Mouse (Mus musculus) limb, embryonic 14.5 days (tissue): ENCODE results near the gene Tns3. TPM values are rescaled to one million over a fixed set of nuclear protein-coding genes. Genes with fewer than 3 reads are reported as not detected.

Experiments used
- ATAC-seq: fragments of 200-750 bp; cut with Nextera tagmentation; 2 replicates; pipeline ENCODE4 v1.8.0; 2017; ENCODE audit warnings: low read depth, moderate number of reproducible peaks, moderate TSS enrichment; ENCODE audit not compliant: low FRiP score
- DNase-seq: peaks from one replicate; pipeline ENCODE4 v3.0.0-alpha.2; 2015; ENCODE audit warnings: low spot score
- H3K27ac ChIP-seq: fragments of 300-500 bp; sonication (generic); replicated peaks from 2 replicates; pipeline ENCODE4 v1.5.1; 2014; ENCODE audit warnings: low read depth, mild to moderate bottlenecking, low read length, moderate library complexity, mixed read lengths
- H3K27me3 ChIP-seq: fragments of 300-500 bp; sonication (generic); 2 replicates; pipeline ENCODE4 v1.6.1; 2014; ENCODE audit warnings: low read length, mixed read lengths; ENCODE audit not compliant: control insufficient read depth, insufficient read depth
- H3K36me3 ChIP-seq: fragments of 300-500 bp; sonication (generic); 2 replicates; pipeline ENCODE4 v1.6.1; 2014; ENCODE audit warnings: mild to moderate bottlenecking, low read length, moderate library complexity, mixed read lengths; ENCODE audit not compliant: control insufficient read depth, insufficient read depth
- H3K4me1 ChIP-seq: fragments of 300-500 bp; sonication (generic); 2 replicates; pipeline ENCODE4 v1.6.1; 2014; ENCODE audit warnings: antibody characterized with exemption, low read length, mixed read lengths; ENCODE audit not compliant: control insufficient read depth, insufficient read depth
- H3K4me2 ChIP-seq: fragments of 300-500 bp; sonication (generic); replicated peaks from 2 replicates; pipeline ENCODE4 v1.6.1; 2014; ENCODE audit warnings: low read depth, mild to moderate bottlenecking, low read length, moderate library complexity; ENCODE audit not compliant: severe bottlenecking
- H3K4me3 ChIP-seq: fragments of 300-500 bp; sonication (generic); replicated peaks from 2 replicates; pipeline ENCODE4 v1.5.1; 2014; ENCODE audit warnings: low read length
- H3K9ac ChIP-seq: fragments of 300-500 bp; sonication (generic); 2 replicates; pipeline ENCODE4 v1.6.1; 2014; ENCODE audit warnings: mild to moderate bottlenecking, low read depth, low read length, moderate library complexity; ENCODE audit not compliant: severe bottlenecking
- H3K9me3 ChIP-seq: fragments of 300-500 bp; sonication (generic); 2 replicates; pipeline ENCODE4 v1.6.1; 2016; ENCODE audit warnings: low read length; ENCODE audit not compliant: control insufficient read depth
- POLR2A ChIP-seq: fragments of 200-500 bp; IDR thresholded peaks from 2 replicates; pipeline ENCODE4 v1.8.0; 2012; ENCODE audit warnings: inconsistent platforms, mild to moderate bottlenecking, moderate library complexity, borderline replicate concordance; ENCODE audit not compliant: insufficient read depth, insufficient read length; ENCODE audit errors: extremely low read depth
- WGBS: fragments of 180-500 bp; shearing (Covaris S2); extraction: QIAGEN DNeasy Blood & Tissue Kit; methylation state at CpG from one replicate; pipeline ENCODE4 v1.1.7; 2014; 5-methylcytosine and 5-hydroxymethylcytosine counted together
- polyA plus RNA-seq, 2 experiments: library from polyadenylated mRNA; depleted of rRNA in 1 of 2; stranded (reverse) in 1 of 2; unstranded in 1 of 2; fragments of >200 nt; fragmentation: Nextera tagmentation in 1 of 2; extraction: Ambion mirVana in 1 of 2; gene quantifications; 2 replicates each; pipeline versions ENCODE4 v1.2.1 to v1.2.3; 2012 to 2014

Tns3 gene
- polyA plus RNA-seq, 2 experiments: 27.4 to 59.1 TPM

DNA sequence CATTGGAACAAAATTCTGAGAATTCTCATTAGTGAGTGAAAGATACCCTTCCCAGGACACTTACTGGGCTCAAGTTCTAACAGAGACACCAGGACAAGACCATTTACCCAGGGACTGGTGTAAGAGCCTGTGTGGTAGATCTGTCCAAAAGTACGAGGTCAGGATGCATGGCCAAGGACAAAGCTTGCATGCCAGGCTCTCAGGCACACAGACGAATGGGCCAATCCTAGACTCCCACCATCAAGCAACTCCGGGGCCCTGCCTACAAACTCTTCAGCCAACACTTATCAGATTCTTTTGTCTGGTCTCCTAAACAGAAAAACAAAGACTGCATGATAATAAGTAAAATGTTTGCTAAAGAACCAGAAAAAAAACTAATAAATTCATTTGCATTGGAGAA lies 78.6 kb downstream of the Tns3 start:
- DNase-seq: no peak
- Histone ChIP-seq H3K27me3 (no peaks in the 10 kb centered on the region), H3K36me3 (peaks cover 32% of the 10 kb centered on the region), H3K9me3 (no peaks in the 10 kb centered on the region), H3K27ac (no peak overlapping the region), H3K4me2 (no peak overlapping the region), H3K4me3 (no peak overlapping the region), H3K4me1 (peaks cover 10% of the 10 kb centered on the region), H3K9ac (no peak overlapping the region)
- 77% methylated on average over 3 of the region's 3 CpGs for WGBS
- TF ChIP-seq POLR2A: no peak
- no peak for ATAC-seq

DNA sequence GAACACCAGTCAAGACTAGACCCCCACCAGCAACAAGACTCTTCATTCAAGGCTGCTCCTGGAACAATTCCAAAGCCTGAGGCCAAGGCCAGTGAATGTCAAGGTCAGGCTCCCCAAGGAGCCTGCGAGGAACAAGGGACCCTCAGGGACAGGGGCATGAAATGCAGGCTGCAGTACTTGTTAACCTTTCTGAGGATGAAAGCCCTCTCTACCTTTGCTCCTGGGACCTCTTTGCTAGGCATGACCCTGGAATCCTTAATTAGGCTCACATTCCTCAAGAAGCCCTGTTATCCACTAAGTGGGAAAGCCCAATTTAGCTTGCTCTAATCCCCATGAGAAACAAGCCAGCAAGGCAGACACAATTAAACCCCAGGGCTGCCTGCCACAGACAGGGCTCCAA lies 79.4 kb downstream of the Tns3 start:
- WGBS: 33% methylated on average over 1 of the region's 1 CpGs
- Histone ChIP-seq H3K9me3 (no peaks in the 10 kb centered on the region), H3K27ac (no peak overlapping the region; the same call in 1 of the 2 replicates), H3K4me1 (peaks cover 12% of the 10 kb centered on the region), H3K4me3 (no peak overlapping the region), H3K27me3 (no peaks in the 10 kb centered on the region), H3K4me2 (no peak overlapping the region), H3K9ac (no peak overlapping the region), H3K36me3 (peaks cover 27% of the 10 kb centered on the region)
- DNase-seq (no peak), ATAC-seq (no peak)
- TF ChIP-seq POLR2A: no peak

DNA sequence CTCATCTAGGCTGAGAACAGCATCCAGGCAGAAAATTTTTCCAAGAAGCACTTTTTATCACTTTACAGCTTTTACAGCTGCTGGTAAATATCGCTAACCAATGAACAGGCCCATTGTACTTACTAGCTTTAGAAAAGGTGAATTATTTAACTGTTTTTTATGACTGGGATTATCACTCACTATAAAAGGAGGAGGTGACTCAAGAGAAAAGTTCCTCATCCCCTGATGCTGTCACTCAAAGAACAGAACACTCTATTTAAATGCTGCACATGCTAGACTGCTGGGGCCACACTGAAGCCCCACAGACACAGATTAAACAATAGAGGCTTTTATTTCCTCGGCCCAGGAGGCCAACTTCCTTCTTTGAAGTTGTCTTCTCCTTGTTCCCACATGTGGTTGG lies 80.0 kb downstream of the Tns3 start:
- Histone ChIP-seq H3K4me3 (no peak overlapping the region), H3K36me3 (peaks cover 27% of the 10 kb centered on the region), H3K4me1 (peaks cover 14% of the 10 kb centered on the region), H3K9ac (no peak overlapping the region), H3K27me3 (no peaks in the 10 kb centered on the region), H3K27ac (no peak overlapping the region), H3K9me3 (no peaks in the 10 kb centered on the region), H3K4me2 (no peak overlapping the region)
- ATAC-seq (no peak), DNase-seq (no peak)
- TF ChIP-seq POLR2A: no peak
- 39% methylated on average over 2 of the region's 2 CpGs for WGBS

DNA sequence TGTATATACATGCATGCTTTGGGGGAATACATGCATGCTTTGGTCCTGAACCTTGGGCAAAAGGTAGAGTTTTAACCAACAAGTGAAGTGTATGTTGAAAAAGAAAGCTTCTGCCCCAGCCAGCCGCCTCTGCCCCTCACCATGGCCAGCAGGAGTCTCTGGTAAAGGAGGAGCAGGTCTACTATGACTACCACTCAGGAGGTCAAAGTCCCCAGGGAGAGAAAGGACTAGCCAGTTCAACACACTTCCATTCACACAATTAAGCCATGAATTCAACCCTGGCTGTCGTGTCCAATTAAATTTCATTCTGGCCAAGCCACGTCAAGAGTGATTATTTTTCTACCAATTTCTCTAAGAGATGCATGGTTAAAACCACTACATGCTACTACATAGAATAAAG lies 81.2 kb downstream of the Tns3 start:
- ATAC-seq (no peak), DNase-seq (no peak)
- no peak for TF ChIP-seq POLR2A
- H3K9ac ChIP-seq: no peak overlapping the region
- no peak overlapping the region for H3K4me3 ChIP-seq
- H3K27ac ChIP-seq: no peak overlapping the region
- H3K9me3 ChIP-seq: no peaks in the 10 kb centered on the region
- WGBS: 67% methylated on average over 3 of the region's 3 CpGs
- H3K27me3 ChIP-seq: no peaks in the 10 kb centered on the region
- H3K36me3 ChIP-seq: peaks cover 26% of the 10 kb centered on the region
- no peak overlapping the region for H3K4me2 ChIP-seq
- H3K4me1 ChIP-seq: peaks cover 14% of the 10 kb centered on the region

DNA sequence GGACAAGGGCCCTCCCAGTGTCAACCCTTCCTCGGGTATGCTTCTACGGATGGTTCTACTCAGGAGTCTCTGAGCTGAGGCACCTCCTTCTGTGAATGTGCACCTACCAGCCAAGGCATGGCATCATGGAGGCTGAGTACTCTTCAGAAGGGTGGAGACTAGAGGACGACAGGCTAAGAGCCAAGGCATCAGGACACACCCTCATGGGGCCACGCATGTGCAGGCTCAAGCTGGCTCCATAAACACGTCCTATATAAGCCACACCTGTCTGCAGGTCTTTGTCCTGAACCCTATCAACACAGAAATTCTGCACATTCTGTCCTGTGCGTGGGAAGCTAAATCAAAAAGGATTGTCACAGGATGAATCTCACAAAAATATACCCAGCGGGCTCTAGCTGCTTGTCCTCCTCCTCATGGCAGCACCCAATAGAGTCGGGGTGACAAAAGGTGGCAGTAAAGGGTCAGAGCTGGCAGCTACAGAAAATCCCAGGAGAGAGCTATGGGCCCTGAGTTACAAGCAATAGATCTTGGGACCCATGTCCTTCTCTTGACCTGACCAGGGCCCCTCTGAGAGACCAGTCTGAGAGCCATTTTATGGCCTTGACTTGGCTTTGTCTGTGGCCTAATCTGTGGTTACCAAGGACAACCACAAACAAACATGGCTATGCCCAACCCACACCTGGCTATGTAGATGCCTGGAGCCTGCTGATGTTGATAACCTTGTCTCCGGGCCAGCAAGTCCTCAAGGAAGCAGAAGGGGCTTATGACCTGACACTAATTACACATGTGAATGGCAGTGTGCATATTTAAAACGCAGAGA lies 82.0 kb downstream of the Tns3 start:
- ATAC-seq (no peak), DNase-seq (no peak)
- 80% methylated on average over 10 of the region's 10 CpGs for WGBS
- H3K36me3 ChIP-seq: peaks cover 22% of the 10 kb centered on the region
- H3K4me1 ChIP-seq: peaks cover 14% of the 10 kb centered on the region
- no peak overlapping the region for H3K4me2 ChIP-seq
- no peak overlapping the region for H3K27ac ChIP-seq
- no peaks in the 10 kb centered on the region for H3K27me3 ChIP-seq
- no peak overlapping the region for H3K4me3 ChIP-seq
- TF ChIP-seq POLR2A: no peak
- no peaks in the 10 kb centered on the region for H3K9me3 ChIP-seq
- H3K9ac ChIP-seq: no peak overlapping the region
